Mouse (Mus musculus) erythroblast, embryonic 14.5 days (primary cell): ENCODE data around the gene Ano6.

Experiments
- GATA1 ChIP-seq: IDR thresholded peaks from 2 replicates; pipeline ENCODE4 v1.6.1; 2012; ENCODE audit warnings: low read length, inconsistent platforms, mixed read lengths
- TAL1 ChIP-seq: IDR thresholded peaks from 3 replicates; pipeline ENCODE4 v1.6.1; 2012; ENCODE audit warnings: low read length, inconsistent platforms, mixed read lengths

DNA sequence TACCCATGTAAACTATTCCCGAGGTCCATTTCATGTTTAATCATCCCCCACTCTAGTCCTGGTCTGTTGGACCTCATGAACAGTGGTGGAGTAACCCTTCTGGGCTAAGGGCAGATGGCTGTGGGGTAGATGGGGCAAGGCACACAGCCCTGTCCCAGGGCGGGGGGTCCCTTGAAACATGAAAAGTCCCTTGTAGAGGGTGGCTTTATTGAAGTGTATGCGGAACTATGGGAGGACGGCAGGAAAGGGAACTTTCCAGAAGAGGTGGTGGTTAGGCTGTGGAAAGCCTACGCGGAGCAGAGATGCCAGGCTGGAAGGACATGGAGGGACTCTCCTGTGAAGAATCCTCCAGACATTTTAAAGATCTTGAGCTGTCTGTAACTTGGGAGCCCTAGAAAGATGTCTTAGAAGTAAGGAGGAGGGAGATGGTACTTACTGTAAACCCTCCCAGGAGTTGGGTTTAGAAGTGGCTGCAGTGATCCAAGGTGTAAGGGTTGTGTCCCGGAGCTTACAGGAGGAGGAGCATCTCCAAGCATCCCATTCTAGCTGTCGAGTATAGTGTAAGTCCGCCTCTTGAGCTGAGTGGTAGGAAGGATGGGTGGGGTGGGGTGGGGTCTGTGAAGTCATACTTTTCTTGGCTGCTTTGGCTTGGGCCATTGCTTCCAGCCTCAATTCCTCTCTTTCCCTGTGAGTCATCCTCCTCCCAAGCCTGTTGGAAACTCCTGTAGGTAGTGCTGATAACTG, 3.3 kb downstream of the Ano6 start:
- no peak for TF ChIP-seq GATA1
- TF ChIP-seq TAL1: no peak
